Mouse (Mus musculus) CD4-positive, CD25-positive, alpha-beta regulatory T cell, adult 4 months (primary cell): ENCODE results near the gene Slc22a4. TPM values are rescaled to one million over a fixed set of nuclear protein-coding genes. Genes with fewer than 3 reads are reported as not detected.
"Not testable (repeated sequence)": the region's sequence is repeated elsewhere in the genome, so short reads cannot be mapped to it uniquely, and the experiment has no call there.

Experiments used
- ATAC-seq: one replicate; pipeline ENCODE4 v1.8.0; 2017
- polyA plus RNA-seq, 2 experiments: library from polyadenylated mRNA; unstranded; fragments of 100-300 nt; shearing (Covaris generic); gene quantifications; one replicate each; pipeline ENCODE4 v1.2.1; 2017

The Slc22a4 gene
- polyA plus RNA-seq, 2 experiments from 2014 or later, result not detected

DNA sequence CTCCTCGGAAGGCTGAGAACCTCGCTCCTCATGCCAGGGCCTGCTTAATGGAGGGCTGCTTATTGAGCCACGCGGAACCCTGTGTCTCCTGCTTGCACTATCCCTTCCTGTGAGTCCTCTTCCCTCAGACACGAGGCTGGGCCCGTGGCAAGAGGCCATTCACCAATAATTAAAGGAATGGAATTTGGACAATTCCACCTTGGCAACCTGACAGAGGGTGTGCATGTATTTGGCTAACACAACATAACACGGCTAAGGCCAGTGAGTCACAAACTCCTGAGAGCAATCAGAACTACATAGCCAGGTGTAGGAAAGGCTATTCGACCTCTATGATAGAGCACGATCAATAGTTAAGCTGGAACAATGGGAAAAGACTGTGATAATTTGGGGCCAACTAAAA, 23.7 kb downstream of the Slc22a4 start:
- no peak for ATAC-seq

DNA sequence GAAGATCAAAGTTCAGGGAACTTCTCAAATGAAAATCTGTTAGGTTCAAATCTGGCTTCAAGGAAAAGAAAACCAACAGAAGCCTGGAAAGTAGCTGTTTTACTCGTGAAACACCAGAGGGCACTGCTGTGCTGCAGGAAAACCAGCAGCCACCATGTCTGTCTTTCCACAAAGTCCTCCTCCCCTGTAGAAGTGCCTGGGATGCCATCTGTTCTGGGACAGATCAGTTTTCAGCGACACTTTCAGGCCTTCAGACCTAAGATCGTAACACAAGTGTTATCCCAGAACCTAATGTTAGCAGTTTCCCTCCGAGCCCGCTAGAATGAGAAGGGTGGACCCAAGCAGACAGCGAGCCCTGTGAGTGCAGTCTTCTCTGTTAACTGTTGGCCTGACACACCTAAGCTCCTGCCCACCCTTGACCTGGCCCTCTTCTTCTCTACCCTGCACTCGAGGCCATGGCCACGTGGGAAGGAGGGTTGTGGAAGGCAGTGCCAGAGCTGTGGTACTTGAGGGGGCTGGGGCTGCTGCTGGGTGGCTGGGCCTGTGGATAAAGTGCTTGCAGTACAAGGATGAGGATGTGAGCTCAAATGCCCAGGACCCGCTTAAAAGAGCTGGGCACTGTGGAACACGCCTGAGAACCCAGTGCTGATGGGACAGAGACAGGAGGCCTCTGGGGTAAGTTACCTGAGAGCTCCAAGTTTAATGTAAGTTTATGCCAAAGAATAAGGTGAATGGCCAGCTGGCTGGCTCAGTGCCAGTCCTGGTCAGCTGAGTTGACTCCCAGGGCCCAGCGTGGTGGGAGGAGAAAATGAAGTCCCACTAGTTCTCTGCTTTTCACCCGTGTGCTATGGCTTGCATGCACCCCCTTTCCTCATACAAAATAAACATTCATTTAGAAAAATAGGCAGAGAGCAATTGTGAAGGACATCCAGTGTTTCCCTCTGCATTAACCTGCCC, 24.9 kb downstream of the Slc22a4 start:
- not testable (repeated sequence) for ATAC-seq

DNA sequence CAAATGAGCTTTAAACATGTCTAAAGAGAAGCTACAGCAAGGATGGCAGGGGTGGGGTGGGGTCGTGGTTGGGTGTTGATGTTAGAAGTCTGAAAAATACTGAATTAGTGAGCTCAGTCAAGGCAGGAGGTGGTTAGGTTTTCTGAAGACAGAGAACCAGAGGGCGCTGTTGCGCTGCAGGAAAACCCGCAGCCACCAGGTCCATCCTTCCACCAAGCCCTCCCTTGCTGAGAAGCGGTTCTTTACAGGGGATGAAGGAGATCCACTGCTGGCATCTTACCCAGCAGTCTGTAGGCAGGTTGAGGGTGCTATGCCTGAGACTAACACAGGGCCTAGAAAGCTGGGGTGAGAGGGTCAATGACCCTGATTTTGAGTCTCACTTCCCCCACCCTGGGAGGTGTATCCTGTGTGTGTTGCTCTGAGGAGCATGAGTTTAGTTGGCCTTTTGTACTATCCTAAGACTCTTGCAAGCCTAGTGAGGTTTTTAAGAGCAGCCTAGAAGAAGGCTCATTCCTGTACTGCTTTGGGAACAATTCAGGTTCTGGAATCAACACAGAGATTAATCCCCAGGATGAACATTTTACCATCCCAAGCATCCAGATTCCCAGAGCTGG, 25.6 kb downstream of the Slc22a4 start:
- ATAC-seq, result no peak

DNA sequence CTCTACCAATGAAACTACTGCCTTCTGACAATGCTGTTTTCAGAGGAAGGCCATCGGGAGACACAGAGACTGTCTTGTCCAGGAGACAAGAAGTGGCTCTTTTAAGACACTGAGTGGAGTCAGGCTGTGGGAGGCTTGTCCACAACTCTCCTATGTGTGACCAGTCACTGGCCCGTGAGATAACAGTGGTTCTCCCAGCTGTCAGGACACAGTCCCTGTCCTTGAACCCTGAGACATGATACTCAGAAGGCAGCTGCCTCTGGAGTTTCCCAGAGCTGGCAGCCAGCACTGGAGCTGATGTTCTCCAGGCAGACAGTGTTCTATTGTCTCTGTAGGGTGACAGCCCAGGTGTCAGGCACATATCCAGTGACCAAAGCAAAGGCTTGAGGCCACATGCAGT, 30.2 kb downstream of the Slc22a4 start:
- ATAC-seq, result no peak

DNA sequence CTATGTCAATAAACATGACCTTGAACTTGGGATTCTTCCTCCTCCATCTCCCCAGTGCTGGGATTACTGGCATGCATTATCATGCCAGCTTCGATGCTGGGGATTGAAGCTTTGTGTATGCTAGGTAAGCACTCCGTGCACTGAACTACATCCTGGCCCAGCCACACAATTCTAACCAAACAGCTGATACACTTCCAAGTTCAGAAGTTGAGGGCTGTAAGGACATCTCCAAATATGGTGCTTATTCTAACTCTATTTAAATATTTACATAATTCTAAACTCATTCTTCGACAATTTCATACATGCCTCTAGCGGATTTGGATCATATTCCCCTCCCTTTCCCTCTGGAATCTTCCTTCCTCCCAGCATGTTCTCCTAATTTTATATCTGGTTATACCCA, 35.6 kb downstream of the Slc22a4 start:
- no peak for ATAC-seq

DNA sequence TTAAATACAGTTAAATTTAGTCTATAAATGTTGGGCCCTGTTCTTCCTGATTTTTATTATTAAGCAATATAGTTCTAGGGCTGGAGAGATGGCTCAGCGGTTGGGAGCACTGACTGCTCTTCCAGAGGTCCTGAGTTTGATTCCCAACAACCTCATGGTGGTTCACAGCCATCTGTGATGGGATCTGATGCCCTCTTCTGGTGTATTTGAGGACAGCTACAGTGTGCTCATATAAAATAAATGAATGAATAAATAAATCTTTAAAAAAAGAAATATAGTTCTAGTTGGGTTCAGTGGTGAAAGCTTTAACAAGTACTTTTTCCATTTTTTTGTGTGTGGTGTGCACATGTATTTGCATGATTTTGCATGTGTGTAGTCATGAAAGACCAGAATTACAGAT, 38.7 kb downstream of the Slc22a4 start:
- ATAC-seq, result no peak

DNA sequence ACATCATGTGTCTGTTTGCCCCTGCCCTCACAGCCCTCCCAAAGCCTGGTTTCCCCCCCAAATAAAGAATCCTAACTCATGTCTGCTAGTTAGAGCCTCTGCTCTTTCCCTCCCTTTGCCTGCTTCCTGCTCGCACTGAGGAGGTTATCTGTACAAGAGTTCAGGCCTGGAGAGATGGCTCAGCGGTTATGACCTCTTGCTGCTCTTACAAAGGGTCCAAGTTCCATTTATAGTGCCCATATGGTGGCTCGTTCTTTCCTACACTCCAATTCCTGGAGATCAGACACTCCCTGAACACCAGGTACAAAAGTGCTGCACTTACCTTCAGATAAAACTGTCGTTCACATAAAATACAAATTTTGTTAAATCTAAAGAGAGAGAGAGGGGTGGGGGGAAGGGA, 39.8 kb downstream of the Slc22a4 start:
- no peak for ATAC-seq

DNA sequence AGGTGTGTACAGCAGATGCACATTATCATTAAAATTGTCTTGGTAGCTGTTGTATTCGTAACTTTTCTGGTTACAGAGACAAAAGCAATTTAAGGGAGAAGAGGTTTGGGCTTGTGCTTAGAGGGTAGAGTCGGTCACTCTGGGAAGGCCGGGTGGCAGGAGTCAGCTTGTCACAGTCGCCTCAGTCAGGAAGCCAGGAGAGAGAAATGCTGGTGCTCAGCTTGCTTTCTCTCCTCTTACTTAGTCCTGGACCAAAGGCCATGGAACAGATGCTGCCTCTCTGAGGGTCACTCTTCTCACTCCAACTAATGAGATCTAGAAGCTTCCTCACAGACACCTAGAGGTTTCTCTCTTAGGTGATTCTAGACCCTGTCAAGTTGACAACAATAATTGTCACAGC, 46.5 kb downstream of the Slc22a4 start:
- ATAC-seq, result no peak

DNA sequence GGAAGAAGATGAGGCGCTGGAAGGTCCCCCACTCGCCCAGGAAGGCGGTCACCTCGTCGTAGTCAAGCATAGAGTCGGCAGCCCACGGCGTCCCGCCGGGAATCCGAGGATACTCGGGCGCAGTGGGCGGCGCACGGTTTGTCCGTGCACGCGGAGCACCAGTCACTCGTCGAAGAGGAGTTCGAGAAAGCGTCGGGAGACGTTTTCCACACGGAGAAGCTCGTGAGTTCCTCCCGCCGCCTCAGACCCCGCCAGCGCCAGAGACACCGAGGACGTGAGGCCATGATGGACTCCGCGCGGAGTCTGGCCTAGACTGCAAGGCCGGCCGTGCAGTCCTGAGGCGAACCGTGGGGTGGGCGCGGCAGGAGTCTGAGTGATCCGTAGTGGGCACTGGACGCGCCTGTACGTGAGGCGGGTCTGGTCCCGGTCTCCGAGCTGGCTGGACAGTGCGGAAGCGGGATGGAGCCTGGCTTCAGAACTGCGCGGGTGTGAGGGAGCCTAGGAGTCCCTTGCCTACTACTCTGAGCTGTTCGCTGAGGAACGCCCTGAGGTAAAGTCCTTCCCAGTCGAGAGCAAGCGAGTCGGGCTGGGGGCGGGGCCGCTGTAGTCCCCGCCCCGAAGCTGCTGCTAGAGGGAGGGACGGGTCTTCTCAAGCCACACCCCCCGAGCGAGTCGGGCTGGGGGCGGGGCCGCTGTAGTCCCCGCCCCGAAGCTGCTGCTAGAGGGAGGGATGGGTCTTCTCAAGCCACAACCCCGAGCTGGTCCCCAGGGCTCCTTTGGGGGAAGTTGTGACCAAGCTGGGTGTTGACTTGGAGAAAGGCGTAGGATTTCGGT, 47.9 kb downstream of the Slc22a4 start, which contains the start of gene Slc22a21:
Gene Slc22a21, minus strand, starts transcription at position 545 of the 834 bp plus-strand sequence.
- ATAC-seq, result peak; percentile 68

DNA sequence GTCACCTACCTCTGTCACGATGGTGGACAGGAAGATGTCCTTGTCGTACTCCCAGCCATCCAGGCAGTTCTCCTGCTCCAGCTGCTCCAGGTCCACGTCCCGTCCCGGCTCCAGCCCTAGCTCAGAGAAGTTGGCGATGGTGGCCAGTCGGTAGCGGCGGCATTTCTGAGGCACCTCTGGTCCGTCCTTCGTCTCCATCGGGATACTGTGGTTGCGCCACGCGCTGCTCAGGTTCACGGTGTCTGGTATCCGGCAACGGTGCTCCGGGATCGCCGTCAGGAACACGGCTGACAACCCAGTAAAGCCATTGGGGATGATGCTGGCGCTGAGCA, 48.5 kb downstream of the Slc22a4 start:
- not testable (repeated sequence) for ATAC-seq

DNA sequence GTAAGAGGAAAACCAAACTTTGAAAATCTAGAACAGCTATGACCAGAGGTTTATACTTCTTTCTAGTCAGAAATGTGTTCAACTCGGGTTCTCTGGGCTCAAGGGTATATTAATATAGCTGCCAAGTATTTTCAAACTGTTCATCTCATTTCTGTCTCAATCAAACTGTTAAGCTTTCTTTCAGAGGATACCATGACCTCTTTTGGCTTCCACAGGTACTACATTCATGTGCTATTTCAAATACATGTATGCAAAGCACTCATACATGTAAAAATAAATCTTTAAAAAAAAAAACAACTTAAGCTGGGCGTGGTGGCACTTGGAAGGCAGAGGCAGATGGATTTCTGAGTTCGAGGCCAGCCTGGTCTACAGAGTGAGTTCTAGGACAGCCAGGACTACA, 50.2 kb downstream of the Slc22a4 start:
- ATAC-seq, result no peak

DNA sequence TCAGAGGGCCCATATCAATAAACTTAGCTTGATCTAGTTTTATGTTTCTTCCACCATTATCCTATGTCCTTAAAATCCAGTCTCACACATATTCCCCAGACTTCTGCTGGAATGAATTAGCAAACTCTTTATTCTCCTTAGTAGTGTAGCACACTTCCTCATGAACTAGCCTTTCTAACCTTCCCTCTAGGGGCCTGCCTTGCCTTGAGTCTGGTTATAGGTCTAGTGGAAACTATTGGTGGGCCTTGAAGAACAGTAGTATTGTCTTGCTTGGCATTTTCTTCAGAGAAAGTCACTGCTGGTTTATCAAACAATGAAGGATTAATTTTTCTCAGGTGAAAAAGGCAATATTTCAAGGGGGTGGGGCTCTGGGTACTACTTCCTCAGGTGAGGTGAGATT, 52.3 kb downstream of the Slc22a4 start:
- no peak for ATAC-seq

DNA sequence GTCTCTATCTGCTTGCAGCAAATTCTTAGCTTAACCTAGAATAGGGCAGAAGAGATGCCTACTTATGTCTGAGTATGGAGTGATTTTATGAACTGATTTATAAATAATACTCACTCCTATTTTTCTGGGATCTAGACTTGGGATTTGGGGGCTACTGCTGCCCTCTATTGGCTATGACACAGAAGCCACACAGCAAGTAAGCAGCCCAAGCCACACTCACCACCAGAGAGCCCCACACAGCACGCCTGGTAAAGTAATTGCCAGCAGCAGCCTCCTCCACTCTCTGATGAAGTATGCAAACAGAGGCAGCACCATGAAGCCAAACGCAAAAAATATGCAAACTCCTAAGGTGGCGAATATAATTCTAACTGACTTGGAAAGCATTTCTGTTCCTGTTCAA, 68.9 kb downstream of the Slc22a4 start:
- ATAC-seq, result no peak

DNA sequence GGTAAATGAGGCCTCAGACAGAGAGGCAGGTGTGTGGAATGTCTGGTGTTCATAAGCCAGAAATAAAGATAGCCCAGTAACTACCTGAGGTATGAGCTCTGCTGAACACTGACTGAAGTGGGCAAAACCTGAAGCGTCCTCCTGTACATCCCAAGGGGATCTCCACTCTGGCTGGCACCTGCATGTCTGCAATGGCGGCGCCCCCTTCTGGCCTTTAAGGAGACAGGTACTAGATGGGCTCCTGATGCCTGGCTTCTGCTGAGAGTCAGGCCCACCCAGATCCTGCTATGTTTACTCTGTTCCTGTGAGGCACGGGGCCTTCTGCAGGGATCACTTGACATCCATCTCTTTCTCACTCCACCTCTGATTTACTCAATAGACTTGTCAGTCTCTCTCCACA, 69.7 kb downstream of the Slc22a4 start:
- ATAC-seq, result not testable (repeated sequence)

DNA sequence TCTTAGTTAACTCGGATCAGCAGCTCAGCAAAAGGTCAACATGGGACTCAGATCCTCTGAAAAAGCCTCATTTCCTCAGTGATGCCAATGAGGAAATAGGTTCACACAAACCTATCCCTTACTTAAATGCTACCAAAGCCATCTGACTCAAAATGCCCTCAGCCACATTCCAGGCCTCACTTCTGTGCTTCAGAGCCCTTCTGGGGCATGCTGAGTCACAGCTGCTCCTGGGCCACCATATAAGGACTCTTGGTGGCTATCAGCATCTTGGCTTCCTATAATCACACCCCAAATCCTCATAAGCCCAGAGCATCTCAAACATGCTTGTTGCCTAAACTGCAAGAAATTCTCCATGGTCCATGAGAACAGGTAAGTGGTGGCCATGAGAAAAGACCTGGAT, 71.3 kb downstream of the Slc22a4 start:
- no peak for ATAC-seq

DNA sequence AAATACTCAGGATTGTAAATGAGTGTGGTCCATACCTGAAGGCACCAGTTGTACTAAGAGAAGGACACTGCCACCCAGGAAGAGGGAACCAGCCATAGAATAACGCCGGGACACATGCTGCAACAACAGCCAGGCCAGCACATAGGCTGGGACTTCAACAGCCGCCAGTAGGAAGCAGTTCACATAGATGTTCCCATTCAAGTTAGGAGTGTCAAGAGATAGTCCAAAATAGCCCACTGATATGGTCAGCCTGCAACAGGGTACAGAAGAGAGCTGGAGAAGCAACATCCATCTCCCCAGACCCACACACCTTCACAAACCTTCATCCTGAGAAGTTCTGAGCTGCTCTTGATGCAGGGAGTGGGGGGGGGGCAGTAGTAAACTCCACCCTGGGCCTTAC, 73.2 kb downstream of the Slc22a4 start:
- no peak for ATAC-seq

DNA sequence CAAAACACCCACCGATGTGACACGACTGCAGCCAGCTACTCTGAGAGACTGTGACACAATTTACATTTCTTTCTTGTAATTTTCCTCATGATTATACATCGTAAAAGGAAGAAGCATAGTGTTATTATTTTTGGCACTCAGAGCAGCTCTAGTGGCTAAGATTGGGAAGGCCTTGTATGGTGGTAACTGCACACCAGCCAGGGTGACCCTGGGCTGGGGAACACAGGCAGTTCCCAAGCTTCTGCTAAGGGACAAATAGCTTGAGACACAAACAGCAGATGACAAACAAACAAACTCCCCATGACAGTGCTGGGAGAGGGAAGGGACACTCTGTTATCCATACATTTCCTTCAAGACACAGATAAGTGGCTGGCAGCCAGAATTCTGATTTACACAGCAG, 77.8 kb downstream of the Slc22a4 start:
- ATAC-seq, result not testable (repeated sequence)

Other genes starting within 250 kb of the Slc22a4 start
- gene Gm12216, start 168.8 kb downstream of the Slc22a4 start, polyA plus RNA-seq, result 10 to 100 TPM; 31.5 to 32.1 TPM
- 10 to 100 TPM; 25.9 to 29.3 TPM for gene Slc22a5, start 136.4 kb downstream of the Slc22a4 start, polyA plus RNA-seq
- gene Slc22a21, start 47.8 kb downstream of the Slc22a4 start, polyA plus RNA-seq, result under 1 TPM in 1 of 2 experiments, not detected in 1; 0.55 TPM
- gene Pdlim4, start 40.9 kb upstream of the Slc22a4 start, polyA plus RNA-seq, result 1 to 10 TPM in 1 of 2 experiments, under 1 TPM in 1; 0.91 to 1.3 TPM
- not detected for gene P4ha2, start 72.0 kb upstream of the Slc22a4 start, polyA plus RNA-seq
- gene Csf2, start 221.6 kb upstream of the Slc22a4 start, polyA plus RNA-seq, result 1 to 10 TPM in 1 of 2 experiments, under 1 TPM in 1; 0.89 to 1.2 TPM
- gene Il3, start 239.2 kb upstream of the Slc22a4 start, polyA plus RNA-seq, result not detected